18 mouse cellular contexts compared by ENCODE assay signal in the genomic region with DNA sequence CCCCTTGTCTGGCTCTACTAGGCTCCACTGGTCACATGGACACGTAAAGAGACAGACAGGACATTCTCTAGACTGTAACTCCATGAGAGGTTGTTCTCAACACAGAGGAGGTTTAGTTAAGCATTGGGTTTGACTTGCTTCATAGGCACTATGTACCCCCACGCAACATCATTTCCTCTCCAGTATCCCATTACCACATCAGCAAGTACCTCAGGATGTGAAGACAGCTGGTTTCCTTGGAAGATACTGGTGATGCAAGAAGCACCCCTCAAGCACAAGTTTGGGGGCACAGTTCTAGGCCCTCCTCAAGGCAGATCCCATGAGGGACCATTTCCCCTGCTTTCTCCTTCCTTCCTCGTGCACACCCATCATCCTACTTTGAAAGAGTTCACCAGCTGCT.
"Had no signal": no experiment of that assay in that cellular context is flagged by ENCODE, and none has a peak within 500 bp of the region (broad histone marks: within the 10 kb centered on the region; RNA-seq: fewer than 3 reads in every experiment).

No protein-coding gene starts in this region.

- H3K27ac ChIP-seq: liver, embryonic 14.5 days; midbrain, embryonic 10.5 days; midbrain, embryonic 12.5 days; neural tube, embryonic 12.5 days had no signal

- H3K27me3 ChIP-seq: midbrain, embryonic 12.5 days; neural tube, embryonic 12.5 days had no signal

- H3K4me1 ChIP-seq: midbrain, embryonic 10.5 days; midbrain, embryonic 12.5 days; neural tube, embryonic 12.5 days had no signal

- H3K36me3 ChIP-seq: midbrain, embryonic 10.5 days; midbrain, embryonic 12.5 days; neural tube, embryonic 12.5 days had no signal

- DNase-seq: lung, adult 18-20 months; lung, embryonic 14.5 days; lung, postnatal 10 days; lung, postnatal 4 days; midbrain, embryonic 14.5 days; retina, postnatal 1 day; right cerebral cortex, adult 18-20 months; right cerebral cortex, postnatal 25 days; right cerebral cortex, postnatal 4 days; spleen, adult 18-20 months; thymus, adult 18-20 months; thymus, postnatal 14 days; thymus, postnatal 36 days had no signal

- H3K4me2 ChIP-seq: lung, embryonic 14.5 days; midbrain, embryonic 12.5 days; neural tube, embryonic 12.5 days had no signal

- H3K9ac ChIP-seq: liver, embryonic 14.5 days; lung, embryonic 14.5 days; midbrain, embryonic 12.5 days; neural tube, embryonic 12.5 days had no signal

- H3K4me3 ChIP-seq: midbrain, embryonic 10.5 days; midbrain, embryonic 12.5 days; neural tube, embryonic 12.5 days had no signal

- ATAC-seq: midbrain, embryonic 16.5 days had no signal

- H3K9me3 ChIP-seq: midbrain, embryonic 10.5 days; midbrain, embryonic 12.5 days; neural tube, embryonic 12.5 days had no signal
